Mouse (Mus musculus) heart, embryonic 14.5 days (tissue): Measurements from ENCODE around the gene Edrf1. TPM values are rescaled to one million over a fixed set of nuclear protein-coding genes. Genes with fewer than 3 reads are reported as not detected.

Source experiments
- ATAC-seq: fragments of 200-750 bp; cut with Nextera tagmentation; 2 replicates; pipeline ENCODE4 v1.8.0; 2017; ENCODE audit warnings: low read depth, moderate TSS enrichment; ENCODE audit not compliant: insufficient number of reproducible peaks, insufficient read depth, low FRiP score
- H3K27ac ChIP-seq, 2 experiments: fragments of 200-500 bp in 1 of 2; fragments of 300-500 bp in 1 of 2; sonication (generic) in 1 of 2; replicated peaks in 1 of 2; 2 replicates each; pipeline ENCODE4 v1.5.1; 2012 to 2014; ENCODE audit warnings: low read depth in 2 of 2, low read length in 2 of 2, control low read depth in 1 of 2, mild to moderate bottlenecking in 1 of 2, mixed read lengths in 1 of 2; ENCODE audit not compliant: control insufficient read depth in 1 of 2, insufficient read depth in 1 of 2
- H3K27me3 ChIP-seq: fragments of 300-500 bp; sonication (generic); 2 replicates; pipeline ENCODE4 v1.6.1; 2014; ENCODE audit warnings: mild to moderate bottlenecking, low read length, control low read depth; ENCODE audit not compliant: control insufficient read depth, insufficient read depth
- H3K36me3 ChIP-seq: fragments of 300-500 bp; sonication (generic); 2 replicates; pipeline ENCODE4 v1.6.1; 2014; ENCODE audit warnings: mild to moderate bottlenecking, control low read depth, low read length, mixed read lengths; ENCODE audit not compliant: control insufficient read depth, insufficient read depth
- H3K4me1 ChIP-seq, 2 experiments: fragments of 200-500 bp in 1 of 2; fragments of 300-500 bp in 1 of 2; sonication (generic) in 1 of 2; 2 replicates each; pipeline ENCODE4 v1.6.1; 2012 to 2014; ENCODE audit warnings: low read length in 2 of 2, control low read depth in 1 of 2, mixed read lengths in 1 of 2; ENCODE audit not compliant: control insufficient read depth in 2 of 2, insufficient read depth in 2 of 2
- H3K4me2 ChIP-seq: fragments of 300-500 bp; sonication (generic); 2 replicates; pipeline ENCODE4 v1.6.1; 2014; ENCODE audit warnings: mild to moderate bottlenecking, low read length
- H3K4me3 ChIP-seq, 2 experiments: fragments of 200-500 bp in 1 of 2; fragments of 300-500 bp in 1 of 2; sonication (generic) in 1 of 2; 2 replicates each; pipeline ENCODE4 v1.5.1; 2012 to 2014; ENCODE audit warnings: low read length in 2 of 2, mild to moderate bottlenecking in 2 of 2, control low read depth in 1 of 2, low read depth in 1 of 2, moderate library complexity in 1 of 2; ENCODE audit not compliant: control insufficient read depth in 1 of 2, insufficient read depth in 1 of 2
- H3K9ac ChIP-seq: fragments of 300-500 bp; sonication (generic); 2 replicates; pipeline ENCODE4 v1.6.1; 2014; ENCODE audit warnings: mild to moderate bottlenecking, low read length
- H3K9me3 ChIP-seq: fragments of 300-500 bp; sonication (generic); 2 replicates; pipeline ENCODE4 v1.6.1; 2016; ENCODE audit warnings: low read length, control low read depth; ENCODE audit not compliant: control insufficient read depth
- WGBS: fragments of 180-500 bp; shearing (Covaris S2); extraction: QIAGEN DNeasy Blood & Tissue Kit; methylation state at CpG from one replicate; pipeline ENCODE4 v1.1.7; 2014; 5-methylcytosine and 5-hydroxymethylcytosine counted together
- polyA plus RNA-seq: library from polyadenylated mRNA; unstranded; fragments of >200 nt; fragmentation: Nextera tagmentation; extraction: Ambion mirVana; gene quantifications from 2 replicates; pipeline ENCODE4 v1.2.1, GENCODE M21; 2014

Edrf1 gene
- polyA plus RNA-seq, 1 experiment from 2014 or later: 11.9 TPM

GRCm38 (mm10) chr7:133607883-133608575, 29.3 kb upstream of the Edrf1 start:
- Histone ChIP-seq H3K4me3 (no peak overlapping the region), H3K27me3 (no peaks in the 10 kb centered on the region), H3K27ac (no peak overlapping the region), H3K4me1 (no peaks in the 10 kb centered on the region), H3K4me2 (no peak overlapping the region), H3K9ac (no peak overlapping the region), H3K9me3 (no peaks in the 10 kb centered on the region), H3K36me3 (no peaks in the 10 kb centered on the region)
- no peak for ATAC-seq
- WGBS: 80% methylated on average over 13 of the region's 13 CpGs

GRCm38 (mm10) chr7:133608631-133609340, 28.6 kb upstream of the Edrf1 start:
- H3K36me3 ChIP-seq: no peaks in the 10 kb centered on the region
- no peaks in the 10 kb centered on the region for H3K9me3 ChIP-seq
- no peak overlapping the region for H3K4me2 ChIP-seq
- WGBS: 73% methylated on average over 13 of the region's 13 CpGs
- no peaks in the 10 kb centered on the region for H3K27me3 ChIP-seq
- no peak overlapping the region for H3K9ac ChIP-seq
- ATAC-seq: no peak
- no peak overlapping the region for H3K27ac ChIP-seq
- no peaks in the 10 kb centered on the region for H3K4me1 ChIP-seq
- H3K4me3 ChIP-seq: no peak overlapping the region

GRCm38 (mm10) chr7:133609585-133609984, 27.8 kb upstream of the Edrf1 start:
- H3K9ac ChIP-seq: no peak overlapping the region
- no peaks in the 10 kb centered on the region for H3K9me3 ChIP-seq
- WGBS: 65% methylated on average over 8 of the region's 8 CpGs
- no peaks in the 10 kb centered on the region for H3K36me3 ChIP-seq
- H3K4me1 ChIP-seq: no peaks in the 10 kb centered on the region
- H3K27ac ChIP-seq: no peak overlapping the region
- no peak overlapping the region for H3K4me3 ChIP-seq
- H3K4me2 ChIP-seq: no peak overlapping the region
- H3K27me3 ChIP-seq: no peaks in the 10 kb centered on the region
- ATAC-seq: no peak

- no peaks in the 10 kb centered on the region for H3K36me3 ChIP-seq
- no peaks in the 10 kb centered on the region for H3K9me3 ChIP-seq
- no peaks in the 10 kb centered on the region for H3K4me1 ChIP-seq
- no peaks in the 10 kb centered on the region for H3K27me3 ChIP-seq
- no peak overlapping the region for H3K4me2 ChIP-seq
- H3K4me3 ChIP-seq: no peak overlapping the region
- no peak overlapping the region for H3K27ac ChIP-seq
- ATAC-seq: no peak
- H3K9ac ChIP-seq: no peak overlapping the region
- 77% methylated on average over 2 of the region's 2 CpGs for WGBS
Measured at GRCm38 (mm10) chr7:133612981-133613380, 24.4 kb upstream of the Edrf1 start.

GRCm38 (mm10) chr7:133620721-133621120, 16.6 kb upstream of the Edrf1 start:
- H3K4me1 ChIP-seq: no peaks in the 10 kb centered on the region
- no peak overlapping the region for H3K4me2 ChIP-seq
- no peaks in the 10 kb centered on the region for H3K27me3 ChIP-seq
- H3K9me3 ChIP-seq: no peaks in the 10 kb centered on the region
- no peak overlapping the region for H3K27ac ChIP-seq
- no peak overlapping the region for H3K9ac ChIP-seq
- no peak overlapping the region for H3K4me3 ChIP-seq
- WGBS: 54% methylated on average over 11 of the region's 11 CpGs
- ATAC-seq: no peak
- no peaks in the 10 kb centered on the region for H3K36me3 ChIP-seq

- 76% methylated on average over 5 of the region's 5 CpGs for WGBS
- no peak overlapping the region for H3K4me3 ChIP-seq
- no peaks in the 10 kb centered on the region for H3K36me3 ChIP-seq
- H3K9ac ChIP-seq: no peak overlapping the region
- H3K27me3 ChIP-seq: no peaks in the 10 kb centered on the region
- no peaks in the 10 kb centered on the region for H3K4me1 ChIP-seq
- no peak overlapping the region for H3K27ac ChIP-seq
- ATAC-seq: no peak
- H3K9me3 ChIP-seq: no peaks in the 10 kb centered on the region
- H3K4me2 ChIP-seq: no peak overlapping the region
Measured at GRCm38 (mm10) chr7:133623226-133623625, 14.1 kb upstream of the Edrf1 start.

GRCm38 (mm10) chr7:133627184-133627936, 10.0 kb upstream of the Edrf1 start:
- Histone ChIP-seq H3K9me3 (no peaks in the 10 kb centered on the region), H3K27me3 (no peaks in the 10 kb centered on the region), H3K27ac (no peak overlapping the region), H3K9ac (no peak overlapping the region), H3K4me1 (no peaks in the 10 kb centered on the region), H3K4me2 (no peak overlapping the region), H3K4me3 (no peak overlapping the region), H3K36me3 (no peaks in the 10 kb centered on the region)
- no peak for ATAC-seq
- 59% methylated on average over 12 of the region's 14 CpGs for WGBS
